Mouse (Mus musculus) spleen, postnatal 4 days (tissue): ENCODE data around the gene Adam12.

ENCODE experiments used
- DNase-seq, 2 experiments: peaks; one replicate each; pipeline ENCODE4 v3.0.0; 2022; ENCODE audit warnings: low spot score in 2 of 2

Gene Adam12

GRCm38 (mm10) chr7:134224741-134225612 lies 7.0 kb downstream of the Adam12 start:
- peak in 1 of 2 experiments; percentile 14 for DNase-seq

GRCm38 (mm10) chr7:134224421-134224740 lies 7.6 kb downstream of the Adam12 start:
- DNase-seq: no peak

- DNase-seq: peak; percentile 33 to 78
These were observed 8.3 kb downstream of the Adam12 start for GRCm38 (mm10) chr7:134223444-134224161.

GRCm38 (mm10) chr7:134207956-134208355 lies 24.0 kb downstream of the Adam12 start:
- no peak for DNase-seq

GRCm38 (mm10) chr7:134193089-134193488 lies 38.9 kb downstream of the Adam12 start:
- DNase-seq: no peak

GRCm38 (mm10) chr7:134190101-134190500 lies 41.8 kb downstream of the Adam12 start:
- no peak for DNase-seq

- DNase-seq: no peak
These were observed 43.4 kb downstream of the Adam12 start for GRCm38 (mm10) chr7:134188565-134188964.

GRCm38 (mm10) chr7:134187946-134188345 lies 44.0 kb downstream of the Adam12 start:
- DNase-seq: no peak

GRCm38 (mm10) chr7:134186497-134186896 lies 45.4 kb downstream of the Adam12 start:
- DNase-seq: no peak

- DNase-seq: no peak
These were observed 46.2 kb downstream of the Adam12 start for GRCm38 (mm10) chr7:134185751-134186150.

GRCm38 (mm10) chr7:134181717-134182116 lies 50.2 kb downstream of the Adam12 start:
- no peak for DNase-seq

- DNase-seq: no peak
These were observed 50.9 kb downstream of the Adam12 start for GRCm38 (mm10) chr7:134181056-134181455.

GRCm38 (mm10) chr7:134177051-134177450 lies 54.9 kb downstream of the Adam12 start:
- no peak for DNase-seq

- no peak for DNase-seq
These were observed 56.7 kb downstream of the Adam12 start for GRCm38 (mm10) chr7:134175201-134175600.

- no peak for DNase-seq
These were observed 58.4 kb downstream of the Adam12 start for GRCm38 (mm10) chr7:134173442-134174090.

GRCm38 (mm10) chr7:134170180-134170910 lies 61.6 kb downstream of the Adam12 start:
- no peak for DNase-seq

- DNase-seq: no peak
These were observed 62.2 kb downstream of the Adam12 start for GRCm38 (mm10) chr7:134169780-134170179.

GRCm38 (mm10) chr7:134167586-134167985 lies 64.4 kb downstream of the Adam12 start:
- no peak for DNase-seq

- DNase-seq: no peak
These were observed 68.2 kb downstream of the Adam12 start for GRCm38 (mm10) chr7:134163751-134164150.

GRCm38 (mm10) chr7:134162886-134163285 lies 69.1 kb downstream of the Adam12 start:
- DNase-seq: peak in 1 of 2 experiments; percentile 16

GRCm38 (mm10) chr7:134159608-134160007 lies 72.3 kb downstream of the Adam12 start:
- no peak for DNase-seq

GRCm38 (mm10) chr7:134151330-134151729 lies 80.6 kb downstream of the Adam12 start:
- DNase-seq: no peak
